Mouse (Mus musculus): ENCODE measurements around the gene Cap1. TPM values are rescaled to one million over a fixed set of nuclear protein-coding genes. Genes with fewer than 3 reads are reported as not detected.
A peak's percentile ranks its signal among the peaks of the same experiment; 100 is the strongest.

Gene Cap1
- polyA plus RNA-seq, 2 experiments, result 68.0 to 95.8 TPM

GRCm38 (mm10) chr4:122898313-122898712, 12.5 kb upstream of the Cap1 start:
- TF ChIP-seq POLR2A (IDR thresholded peaks at IDR 0.05; ENCODE audit: borderline replicate concordance, extremely low read depth, insufficient read depth, insufficient read length), result no peak
- WGBS, result 17% methylated on average over 5 of the region's 5 CpGs
- no peak overlapping the region for H3K9ac ChIP-seq (ENCODE audit: low read depth, low read length, severe bottlenecking)
- no peaks in the 10 kb centered on the region for H3K9me3 ChIP-seq (ENCODE audit: control insufficient read depth, low read length)
- no peak overlapping the region for H3K4me3 ChIP-seq (replicated peaks; ENCODE audit: low read length)
- ATAC-seq (ENCODE audit: low FRiP score, low read depth), result peak; percentile 47; the same call in 1 of the 2 replicates
- no peaks in the 10 kb centered on the region for H3K36me3 ChIP-seq (ENCODE audit: control insufficient read depth, insufficient read depth, low read length)
- H3K27ac ChIP-seq (replicated peaks; ENCODE audit: low read depth, low read length), result no peak overlapping the region
- DNase-seq (ENCODE audit: low spot score), result peak; percentile 81
- no peak overlapping the region for H3K4me2 ChIP-seq (replicated peaks; ENCODE audit: low read depth, low read length, severe bottlenecking)
- no peaks in the 10 kb centered on the region for H3K4me1 ChIP-seq (ENCODE audit: control insufficient read depth, insufficient read depth, low read length)
- H3K27me3 ChIP-seq (ENCODE audit: control insufficient read depth, insufficient read depth, low read length), result no peaks in the 10 kb centered on the region

GRCm38 (mm10) chr4:122897750-122898149, 11.9 kb upstream of the Cap1 start:
- ATAC-seq (ENCODE audit: low FRiP score, low read depth), result no peak
- no peak overlapping the region for H3K4me2 ChIP-seq (replicated peaks; ENCODE audit: low read depth, low read length, severe bottlenecking)
- no peak overlapping the region for H3K4me3 ChIP-seq (replicated peaks; ENCODE audit: low read length)
- 74% methylated on average over 4 of the region's 4 CpGs for WGBS
- no peaks in the 10 kb centered on the region for H3K36me3 ChIP-seq (ENCODE audit: control insufficient read depth, insufficient read depth, low read length)
- no peaks in the 10 kb centered on the region for H3K27me3 ChIP-seq (ENCODE audit: control insufficient read depth, insufficient read depth, low read length)
- TF ChIP-seq POLR2A (IDR thresholded peaks at IDR 0.05; ENCODE audit: borderline replicate concordance, extremely low read depth, insufficient read depth, insufficient read length), result no peak
- DNase-seq (ENCODE audit: low spot score), result no peak
- H3K9ac ChIP-seq (ENCODE audit: low read depth, low read length, severe bottlenecking), result no peak overlapping the region
- no peaks in the 10 kb centered on the region for H3K4me1 ChIP-seq (ENCODE audit: control insufficient read depth, insufficient read depth, low read length)
- no peak overlapping the region for H3K27ac ChIP-seq (replicated peaks; ENCODE audit: low read depth, low read length)
- H3K9me3 ChIP-seq (ENCODE audit: control insufficient read depth, low read length), result no peaks in the 10 kb centered on the region

- Histone ChIP-seq H3K4me1 (ENCODE audit: control insufficient read depth, insufficient read depth, low read length) (peaks cover 4% of the 10 kb centered on the region), H3K9ac (ENCODE audit: low read depth, low read length, severe bottlenecking) (no peak overlapping the region), H3K4me2 (replicated peaks; ENCODE audit: low read depth, low read length, severe bottlenecking) (no peak overlapping the region), H3K27ac (replicated peaks; ENCODE audit: low read depth, low read length) (no peak overlapping the region), H3K27me3 (ENCODE audit: control insufficient read depth, insufficient read depth, low read length) (no peaks in the 10 kb centered on the region), H3K4me3 (replicated peaks; ENCODE audit: low read length) (no peak overlapping the region), H3K9me3 (ENCODE audit: control insufficient read depth, low read length) (no peaks in the 10 kb centered on the region), H3K36me3 (ENCODE audit: control insufficient read depth, insufficient read depth, low read length) (no peaks in the 10 kb centered on the region)
- no peak for DNase-seq (ENCODE audit: low spot score)
- no peak for TF ChIP-seq POLR2A (IDR thresholded peaks at IDR 0.05; ENCODE audit: borderline replicate concordance, extremely low read depth, insufficient read depth, insufficient read length)
- WGBS, result 72% methylated on average over 5 of the region's 5 CpGs
- no peak for ATAC-seq (ENCODE audit: low FRiP score, low read depth)
Observed at GRCm38 (mm10) chr4:122892157-122892556, 6.3 kb upstream of the Cap1 start.

GRCm38 (mm10) chr4:122891597-122891996, 5.7 kb upstream of the Cap1 start:
- Histone ChIP-seq H3K4me1 (ENCODE audit: control insufficient read depth, insufficient read depth, low read length) (peaks cover 7% of the 10 kb centered on the region), H3K9ac (ENCODE audit: low read depth, low read length, severe bottlenecking) (no peak overlapping the region), H3K27me3 (ENCODE audit: control insufficient read depth, insufficient read depth, low read length) (no peaks in the 10 kb centered on the region), H3K27ac (replicated peaks; ENCODE audit: low read depth, low read length) (no peak overlapping the region), H3K9me3 (ENCODE audit: control insufficient read depth, low read length) (no peaks in the 10 kb centered on the region), H3K4me3 (replicated peaks; ENCODE audit: low read length) (no peak overlapping the region), H3K36me3 (ENCODE audit: control insufficient read depth, insufficient read depth, low read length) (no peaks in the 10 kb centered on the region), H3K4me2 (replicated peaks; ENCODE audit: low read depth, low read length, severe bottlenecking) (no peak overlapping the region)
- ATAC-seq (ENCODE audit: low FRiP score, low read depth), result no peak
- 58% methylated on average over 1 of the region's 1 CpGs for WGBS
- no peak for DNase-seq (ENCODE audit: low spot score)
- TF ChIP-seq POLR2A (IDR thresholded peaks at IDR 0.05; ENCODE audit: borderline replicate concordance, extremely low read depth, insufficient read depth, insufficient read length), result no peak

GRCm38 (mm10) chr4:122890881-122891481, 5.1 kb upstream of the Cap1 start:
- WGBS, result 27% methylated on average over 3 of the region's 3 CpGs
- Histone ChIP-seq H3K4me3 (replicated peaks; ENCODE audit: low read length) (no peak overlapping the region), H3K9me3 (ENCODE audit: control insufficient read depth, low read length) (no peaks in the 10 kb centered on the region), H3K36me3 (ENCODE audit: control insufficient read depth, insufficient read depth, low read length) (no peaks in the 10 kb centered on the region), H3K4me2 (replicated peaks; ENCODE audit: low read depth, low read length, severe bottlenecking) (no peak overlapping the region), H3K27me3 (ENCODE audit: control insufficient read depth, insufficient read depth, low read length) (no peaks in the 10 kb centered on the region), H3K9ac (ENCODE audit: low read depth, low read length, severe bottlenecking) (peak overlapping the region; percentile 21; the same call in 1 of the 2 replicates), H3K4me1 (ENCODE audit: control insufficient read depth, insufficient read depth, low read length) (peaks cover 7% of the 10 kb centered on the region), H3K27ac (replicated peaks; ENCODE audit: low read depth, low read length) (no peak overlapping the region)
- ATAC-seq (ENCODE audit: low FRiP score, low read depth), result no peak
- TF ChIP-seq POLR2A (IDR thresholded peaks at IDR 0.05; ENCODE audit: borderline replicate concordance, extremely low read depth, insufficient read depth, insufficient read length), result no peak
- DNase-seq (ENCODE audit: low spot score), result peak; percentile 44

Measured in limb, embryonic 14.5 days (tissue).